Mouse (Mus musculus) stomach, postnatal 0 days (tissue): ENCODE results near the gene Olfr979. TPM values are rescaled to one million over a fixed set of nuclear protein-coding genes. Genes with fewer than 3 reads are reported as not detected.

Source experiments
- ATAC-seq: fragments of 200-750 bp; cut with Nextera tagmentation; 2 replicates; pipeline ENCODE4 v1.8.0; 2017; ENCODE audit not compliant: low FRiP score, low TSS enrichment
- DNase-seq: peaks from one replicate; pipeline ENCODE4 v3.0.0-alpha.2; 2016; ENCODE audit warnings: low spot score
- H3K27ac ChIP-seq: fragments of 300-500 bp; sonication (generic); replicated peaks from 2 replicates; pipeline ENCODE4 v1.5.1; 2014; ENCODE audit warnings: mild to moderate bottlenecking, control low read depth
- H3K27me3 ChIP-seq: fragments of 300-500 bp; sonication (generic); 2 replicates; pipeline ENCODE4 v1.6.1; 2014; ENCODE audit warnings: low read length; ENCODE audit not compliant: control insufficient read depth, insufficient read depth
- H3K36me3 ChIP-seq: fragments of 300-500 bp; sonication (generic); 2 replicates; pipeline ENCODE4 v1.6.1; 2014; ENCODE audit warnings: low read length, mixed read lengths; ENCODE audit not compliant: control insufficient read depth, insufficient read depth
- H3K4me1 ChIP-seq: fragments of 300-500 bp; sonication (generic); replicated peaks from 2 replicates; pipeline ENCODE4 v1.6.1; 2014; ENCODE audit warnings: antibody characterized with exemption; ENCODE audit not compliant: control insufficient read depth, insufficient read depth
- H3K4me2 ChIP-seq: fragments of 300-500 bp; sonication (generic); replicated peaks from 2 replicates; pipeline ENCODE4 v1.6.1; 2014; ENCODE audit warnings: low read depth, mild to moderate bottlenecking, control low read depth, moderate library complexity
- H3K4me3 ChIP-seq: fragments of 300-500 bp; sonication (generic); 2 replicates; pipeline ENCODE4 v1.5.1; 2014; ENCODE audit warnings: low read depth, low read length, control low read depth
- H3K9ac ChIP-seq: fragments of 300-500 bp; sonication (generic); 2 replicates; pipeline ENCODE4 v1.6.1; 2014; ENCODE audit warnings: mild to moderate bottlenecking, low read length, control low read depth, mixed read lengths
- H3K9me3 ChIP-seq: fragments of 300-500 bp; sonication (generic); 2 replicates; pipeline ENCODE4 v1.6.1; 2016; ENCODE audit warnings: low read length; ENCODE audit not compliant: control insufficient read depth
- CTCF ChIP-seq: IDR thresholded peaks from 2 replicates; pipeline ENCODE4 v1.5.1; 2016; ENCODE audit warnings: antibody characterized with exemption, low read depth, mild to moderate bottlenecking, moderate library complexity
- EP300 ChIP-seq: optimal IDR thresholded peaks from 2 replicates; pipeline ENCODE3; 2016; ENCODE audit warnings: antibody characterized with exemption
- WGBS: fragments of 180-500 bp; shearing (Covaris S2); extraction: QIAGEN DNeasy Blood & Tissue Kit; methylation state at CpG from one replicate; pipeline ENCODE4 v1.1.7; 2014; 5-methylcytosine and 5-hydroxymethylcytosine counted together
- polyA plus RNA-seq: library from polyadenylated mRNA; unstranded; fragments of >200 nt; fragmentation: Nextera tagmentation; extraction: Ambion mirVana; gene quantifications from 2 replicates; pipeline ENCODE4 v1.2.1, GENCODE M21; 2015

Olfr979 gene
- polyA plus RNA-seq, 1 experiment from 2014 or later: not detected

DNA sequence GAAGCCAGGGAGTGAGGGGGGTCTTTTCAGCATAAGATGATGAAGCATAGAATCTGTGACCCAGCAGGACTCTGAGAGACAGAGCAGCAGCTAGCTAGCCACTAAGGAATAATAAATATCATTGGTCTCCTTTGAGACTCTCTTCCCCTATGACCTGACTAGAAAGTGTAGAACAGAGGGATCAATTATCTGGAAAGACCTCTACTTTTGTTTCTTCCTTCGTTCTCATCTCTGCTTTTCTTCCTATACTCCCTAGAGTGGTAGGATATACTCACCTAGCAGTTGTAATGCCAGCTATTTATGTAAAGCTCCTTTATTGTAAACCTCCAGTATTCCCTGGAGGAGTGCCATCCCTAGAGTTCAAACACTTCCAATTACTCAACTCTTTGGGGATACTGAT lies 51.3 kb downstream of the Olfr979 start, which contains the start of gene Olfr975:
TSS of gene Olfr975 (minus strand) at position 101 of the 400 bp plus-strand sequence.
- no peak within 1 kb of the TSS for H3K4me2 ChIP-seq
- no peak for ATAC-seq
- no peaks in the 10 kb centered on the region for H3K36me3 ChIP-seq
- no peaks in the 10 kb centered on the region for H3K27me3 ChIP-seq
- DNase-seq: no peak
- H3K4me3 ChIP-seq: no peak within 1 kb of the TSS
- no peak within 1 kb of the TSS for H3K27ac ChIP-seq
- WGBS: 43% methylated on average over 1 of the region's 1 CpGs
- H3K4me1 ChIP-seq: no peaks in the 10 kb centered on the region
- no peak within 1 kb of the TSS for H3K9ac ChIP-seq
- TF ChIP-seq EP300 (no peak), CTCF (no peak)
- H3K9me3 ChIP-seq: no peaks in the 10 kb centered on the region

Other genes with a start within 250 kb of the Olfr979 start
- gene Olfr968, start 220.2 kb downstream of the Olfr979 start, polyA plus RNA-seq: not detected in 2 replicates
- not detected in 2 replicates for gene Olfr969, start 212.5 kb downstream of the Olfr979 start, polyA plus RNA-seq
- gene Olfr970, start 194.6 kb downstream of the Olfr979 start, polyA plus RNA-seq: not detected in 2 replicates
- gene Olfr971, start 166.6 kb downstream of the Olfr979 start, polyA plus RNA-seq: not detected in 2 replicates
- gene Olfr972, start 137.0 kb downstream of the Olfr979 start, polyA plus RNA-seq: not detected in 2 replicates
- gene Olfr229, start 96.1 kb downstream of the Olfr979 start, polyA plus RNA-seq: not detected in 2 replicates
- not detected in 2 replicates for gene Olfr974, start 66.0 kb downstream of the Olfr979 start, polyA plus RNA-seq
- not detected in 2 replicates for gene Olfr975, start 51.4 kb downstream of the Olfr979 start, polyA plus RNA-seq
- not detected in 2 replicates for gene Olfr976, start 42.3 kb downstream of the Olfr979 start, polyA plus RNA-seq
- gene Olfr978, start 11.4 kb downstream of the Olfr979 start, polyA plus RNA-seq: not detected in 2 replicates
- gene Olfr980, start 6.1 kb upstream of the Olfr979 start, polyA plus RNA-seq: not detected in 2 replicates
- gene Olfr981, start 18.0 kb upstream of the Olfr979 start, polyA plus RNA-seq: 0.02 TPM in 1 of 2 replicates, not detected in the other
- not detected in 2 replicates for gene Olfr982, start 70.4 kb upstream of the Olfr979 start, polyA plus RNA-seq
- not detected in 2 replicates for gene Olfr983, start 90.1 kb upstream of the Olfr979 start, polyA plus RNA-seq
- not detected in 2 replicates for gene Olfr984, start 110.7 kb upstream of the Olfr979 start, polyA plus RNA-seq
- not detected in 2 replicates for gene Olfr985, start 126.7 kb upstream of the Olfr979 start, polyA plus RNA-seq
- gene Tmem225, start 144.7 kb upstream of the Olfr979 start, polyA plus RNA-seq: not detected in 2 replicates
- not detected in 2 replicates for gene Olfr986, start 177.5 kb upstream of the Olfr979 start, polyA plus RNA-seq
- gene Zfp202, start 188.9 kb upstream of the Olfr979 start, polyA plus RNA-seq: 1.6 and 2.1 TPM in 2 replicates